Mouse (Mus musculus): Measurements from ENCODE around the gene Abcd3. TPM values are rescaled to one million over a fixed set of nuclear protein-coding genes. Genes with fewer than 3 reads are reported as not detected.
"Not testable (repeated sequence)": the region's sequence is repeated elsewhere in the genome, so short reads cannot be mapped to it uniquely, and the experiment has no call there.

The Abcd3 gene
- total RNA-seq, 2 experiments from 2014 or later: 46.4 to 53.1 TPM

DNA sequence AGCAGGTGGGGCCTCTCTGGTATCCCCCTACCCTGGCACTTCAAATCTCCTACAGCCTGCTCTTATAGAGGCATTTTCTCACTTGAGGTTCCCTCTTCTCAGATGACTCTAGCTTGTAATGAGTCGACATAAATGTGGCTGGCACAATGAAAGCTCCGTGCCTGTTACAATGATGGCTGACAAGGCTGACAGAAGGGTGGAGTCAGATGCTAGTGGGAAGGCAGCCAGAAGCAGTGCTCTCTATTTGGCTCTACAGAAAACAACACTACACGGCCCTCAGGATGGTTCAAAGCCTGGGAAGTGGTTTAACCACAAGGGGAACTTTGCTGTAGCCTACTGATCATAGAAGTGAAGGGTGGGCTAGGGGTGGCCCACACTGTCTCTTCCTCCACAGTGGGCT is 60.0 kb downstream of the Abcd3 start:
- intact Hi-C loops (cut with DNase I): no loop called here

GRCm38 (mm10) chr3:121754319-121755090 is 60.6 kb downstream of the Abcd3 start:
- intact Hi-C loops (cut with DNase I); DNase-seq (ENCODE audit: low spot score in 2 of 2): not testable (repeated sequence)

More for the DNA sequence above, 60.0 kb downstream of the Abcd3 start:
- DNase-seq (ENCODE audit: low spot score in 2 of 2): no peak

- DNase-seq (ENCODE audit: low spot score in 2 of 2); intact Hi-C loops (cut with DNase I): not testable (repeated sequence)
Measured at GRCm38 (mm10) chr3:121741186-121741848, 73.8 kb downstream of the Abcd3 start.

DNA sequence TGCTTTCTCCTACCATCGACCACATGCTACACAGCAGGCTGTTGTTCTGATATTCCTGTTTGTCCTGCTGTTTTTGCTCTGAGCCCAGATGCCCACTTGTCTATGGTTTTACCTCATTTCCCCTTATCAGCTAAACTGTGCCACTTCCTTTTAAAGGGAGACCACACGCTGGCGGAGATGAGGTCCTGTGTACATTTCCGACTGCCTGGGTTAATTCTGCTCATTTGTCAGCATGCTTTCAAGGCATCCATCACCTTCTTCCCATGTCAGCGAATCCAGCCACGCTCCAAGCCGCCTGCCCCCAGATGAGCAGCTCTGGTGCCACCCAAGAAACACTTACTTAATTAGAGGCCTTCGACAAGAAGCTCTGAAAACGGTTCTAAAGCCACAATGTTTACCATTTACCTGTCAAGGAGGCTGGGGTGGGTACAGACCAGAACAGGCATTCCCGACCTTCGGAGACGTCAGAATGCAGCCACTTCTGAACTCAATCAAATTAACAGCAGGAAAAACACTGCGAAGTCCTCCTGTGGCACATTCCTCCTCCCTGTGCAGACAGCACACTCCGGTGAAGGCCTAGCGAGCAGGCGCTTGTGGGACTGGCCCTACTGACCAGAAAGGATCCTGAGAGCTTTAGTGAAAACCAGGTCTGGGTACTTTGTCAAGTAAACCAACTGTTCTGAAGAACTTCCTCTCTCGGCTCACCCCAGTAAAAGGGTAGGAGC is 75.5 kb downstream of the Abcd3 start:
- intact Hi-C loops (cut with DNase I): loop anchor here (5.0 kb wide), 1 partner anchor 102 kb away; no protein-coding TSS in a partner anchor
- DNase-seq (ENCODE audit: low spot score in 2 of 2): no peak

GRCm38 (mm10) chr3:121738742-121739342 is 76.3 kb downstream of the Abcd3 start:
- intact Hi-C loops (cut with DNase I): loop anchor here (5.0 kb wide), 1 partner anchor 102 kb away; no protein-coding TSS in a partner anchor

DNA sequence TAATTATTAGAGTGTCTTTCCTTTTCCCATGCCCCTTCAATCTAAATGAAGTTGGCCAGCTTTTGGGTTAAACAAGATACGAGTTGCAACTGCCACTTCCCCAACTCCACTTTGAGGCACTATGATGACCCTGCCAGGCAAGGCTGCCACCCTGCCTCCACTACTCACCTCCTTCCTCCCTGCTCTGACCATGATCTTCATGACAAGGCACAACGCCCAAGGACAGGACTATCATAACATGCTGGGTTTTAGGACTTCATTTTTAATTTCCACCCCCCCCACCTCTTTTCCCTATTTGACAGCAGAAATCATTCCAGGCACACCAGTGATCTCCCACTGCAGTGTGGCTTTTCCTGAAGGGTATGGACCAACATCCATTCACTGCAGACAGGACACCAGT is 77.2 kb downstream of the Abcd3 start:
- intact Hi-C loops (cut with DNase I): loop anchor here (2.0 to 5.0 kb wide), 2 partner anchors 101 to 197 kb away; no protein-coding TSS in a partner anchor
- no peak for DNase-seq (ENCODE audit: low spot score in 2 of 2)

More at GRCm38 (mm10) chr3:121738742-121739342, 76.3 kb downstream of the Abcd3 start:
- no peak for DNase-seq (ENCODE audit: low spot score in 2 of 2)

DNA sequence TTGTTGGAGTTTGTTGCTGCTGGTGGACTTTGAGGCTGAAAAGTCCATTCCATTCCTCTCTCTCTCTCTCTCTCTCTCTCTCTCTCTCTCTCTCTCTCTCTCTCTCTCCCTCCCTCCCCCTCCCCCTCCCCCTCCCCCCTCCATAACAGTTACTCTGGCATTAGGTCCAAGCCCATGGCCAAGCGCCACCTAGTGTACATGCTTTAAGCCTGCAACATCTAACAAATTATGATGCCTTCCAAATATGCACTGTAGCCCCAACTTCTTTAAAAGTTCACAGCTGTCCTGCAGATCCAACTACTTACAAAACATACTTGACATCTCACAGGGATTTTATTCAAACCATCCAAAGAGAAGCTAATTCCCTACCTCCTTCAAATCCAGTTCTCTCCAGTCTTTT is 77.6 kb downstream of the Abcd3 start:
- DNase-seq (ENCODE audit: low spot score in 2 of 2): no peak
- intact Hi-C loops (cut with DNase I): loop anchor here (2.0 to 5.0 kb wide), 2 partner anchors 100 to 197 kb away; no protein-coding TSS in a partner anchor

DNA sequence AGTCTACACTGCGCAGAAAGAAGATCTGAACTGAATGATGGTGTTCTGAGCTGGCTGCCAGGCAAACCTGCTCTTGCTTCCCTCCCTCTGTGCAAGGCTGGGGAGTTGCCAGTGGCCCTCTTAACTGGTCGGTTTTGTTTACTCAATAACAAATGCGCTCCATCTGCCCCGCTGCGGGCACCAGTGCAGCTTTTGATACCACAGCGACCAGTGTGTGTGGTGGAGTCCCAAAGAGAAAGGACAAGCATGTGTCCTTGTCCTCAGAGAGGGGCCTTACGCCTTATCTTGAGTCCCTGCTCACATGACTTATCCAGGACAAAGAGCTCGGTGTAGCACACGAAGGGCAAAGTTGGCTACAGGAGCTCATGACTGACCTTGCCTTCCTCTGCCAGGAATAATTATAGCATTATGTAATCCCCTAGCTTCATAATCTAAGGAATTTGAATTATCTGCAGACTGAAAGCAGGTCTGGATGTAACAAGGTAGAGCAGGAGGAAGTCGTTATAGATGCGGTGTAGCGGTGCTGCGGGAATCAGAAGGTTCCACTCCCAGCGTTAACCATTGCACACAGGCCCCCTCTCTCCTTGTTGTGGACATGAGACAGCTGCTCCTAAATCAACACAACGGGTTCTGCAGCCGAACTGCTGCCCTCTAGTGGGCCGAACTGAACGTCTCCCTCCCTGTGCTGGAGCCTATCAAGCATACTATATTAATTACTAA is 78.9 kb downstream of the Abcd3 start:
- intact Hi-C loops (cut with DNase I): loop anchor here (2.0 to 5.0 kb wide), 2 partner anchors 99 to 195 kb away; no protein-coding TSS in a partner anchor
- peak; percentile 72 to 83 for DNase-seq (ENCODE audit: low spot score in 2 of 2)

DNA sequence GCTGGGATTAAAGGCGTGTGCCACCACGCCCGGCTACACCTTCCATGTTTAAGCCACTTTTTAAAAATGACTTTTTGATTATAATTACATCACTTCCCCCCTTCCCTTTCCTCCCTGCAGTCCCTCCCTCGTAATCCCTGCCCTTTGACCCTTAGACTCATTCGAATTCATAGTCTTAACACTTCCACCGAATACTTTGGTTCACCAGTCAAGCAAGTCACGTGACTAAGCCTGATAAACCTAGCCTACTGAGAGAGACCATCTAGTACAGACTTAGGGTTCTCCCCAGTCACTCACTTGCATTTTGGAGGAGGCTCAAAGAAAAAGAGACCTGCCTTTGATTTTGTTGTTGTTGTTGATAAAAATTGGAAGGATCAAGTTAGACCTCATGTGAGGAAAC is 79.6 kb downstream of the Abcd3 start:
- DNase-seq (ENCODE audit: low spot score in 2 of 2): no peak
- intact Hi-C loops (cut with DNase I): loop anchor here (5.0 kb wide), 1 partner anchor 98 kb away; no protein-coding TSS in a partner anchor

- intact Hi-C loops (cut with DNase I): no loop called here
Measured at GRCm38 (mm10) chr3:121729678-121730077, 85.4 kb downstream of the Abcd3 start.

DNA sequence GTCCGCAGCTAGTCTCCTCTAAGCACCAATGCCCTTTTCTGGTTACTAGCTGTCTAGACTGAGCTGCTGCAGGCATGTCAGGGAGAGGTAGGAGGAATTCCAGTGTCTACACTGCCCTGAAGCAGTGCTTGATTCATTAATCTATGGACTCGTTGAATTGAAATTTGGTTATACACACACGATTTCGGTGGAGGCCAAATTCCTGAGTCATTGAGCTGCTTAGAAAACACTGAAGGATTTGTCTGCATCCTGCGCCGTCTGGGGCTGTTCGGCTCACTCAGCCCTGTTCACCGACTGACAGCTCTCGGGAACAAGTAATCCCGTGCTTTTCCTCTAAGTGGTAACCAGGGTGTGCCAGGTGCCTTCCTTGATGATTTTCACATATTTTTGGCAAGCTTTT is 89.5 kb downstream of the Abcd3 start:
- no peak for DNase-seq (ENCODE audit: low spot score in 2 of 2)
- intact Hi-C loops (cut with DNase I): no loop called here

More at GRCm38 (mm10) chr3:121729678-121730077, 85.4 kb downstream of the Abcd3 start:
- DNase-seq (ENCODE audit: low spot score in 2 of 2): no peak

- intact Hi-C loops (cut with DNase I): no loop called here
- no peak for DNase-seq (ENCODE audit: low spot score in 2 of 2)
Measured at GRCm38 (mm10) chr3:121724553-121724952, 90.5 kb downstream of the Abcd3 start.

DNA sequence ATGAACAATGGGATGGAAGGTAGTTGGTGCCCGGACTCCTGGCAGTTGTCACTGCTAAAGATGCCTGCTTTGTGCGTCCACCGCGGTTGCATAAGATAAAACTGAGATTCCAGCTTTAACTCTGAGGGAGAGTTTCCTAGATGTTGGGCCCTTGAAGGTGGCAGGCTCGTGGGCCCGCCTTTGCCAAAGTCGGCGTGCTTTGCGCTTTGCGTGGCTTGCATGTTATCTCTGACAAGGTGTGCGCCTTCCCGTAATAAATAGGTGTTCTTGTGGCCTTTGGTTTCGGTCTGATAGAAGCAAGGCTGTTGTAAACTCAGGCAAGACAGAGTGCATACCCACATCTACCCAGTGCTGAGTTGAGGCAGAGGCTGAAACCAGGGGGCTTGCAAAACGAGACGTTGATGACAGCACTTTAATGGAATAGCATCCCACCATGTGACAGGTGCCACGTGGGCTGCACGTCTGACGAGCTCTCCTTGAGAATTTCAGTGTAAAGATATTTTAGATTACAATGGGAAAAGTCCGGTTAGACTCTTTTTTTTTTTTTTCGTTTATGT is 91.1 kb downstream of the Abcd3 start:
- DNase-seq (ENCODE audit: low spot score in 2 of 2): peak; percentile 36 to 37
- intact Hi-C loops (cut with DNase I): loop anchor here (2.0 kb wide), 1 partner anchor 87 kb away; no protein-coding TSS in a partner anchor

GRCm38 (mm10) chr3:121722971-121723844 is 91.9 kb downstream of the Abcd3 start, which contains the start of gene F3:
F3 (plus strand) TSS chr3:121723537.
- intact Hi-C loops (cut with DNase I): loop anchor here (2.0 kb wide), 1 partner anchor 86 kb away; no protein-coding TSS in a partner anchor
- DNase-seq (ENCODE audit: low spot score in 2 of 2): peak; percentile 70 to 81

DNA sequence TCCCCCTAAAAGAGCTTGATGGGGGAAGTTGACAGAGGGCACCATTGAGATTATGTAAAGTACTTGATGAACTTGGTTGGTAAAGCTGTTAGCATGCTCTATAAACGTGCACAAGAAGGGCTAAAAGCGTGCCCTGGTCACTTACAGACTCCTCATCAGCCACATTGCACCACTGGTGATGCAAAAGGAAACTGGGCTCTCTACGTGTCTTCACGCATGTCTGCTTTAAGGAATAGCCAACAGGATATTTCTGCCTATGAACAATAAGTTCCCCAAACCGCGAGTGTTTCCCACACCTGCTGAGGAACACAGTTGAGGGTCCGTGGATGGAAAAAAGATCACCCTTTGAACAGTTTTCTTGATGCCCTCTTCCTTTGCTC is 93.4 kb downstream of the Abcd3 start:
- DNase-seq (ENCODE audit: low spot score in 2 of 2): no peak
- intact Hi-C loops (cut with DNase I): loop anchor here (2.0 kb wide), 1 partner anchor 85 kb away; no protein-coding TSS in a partner anchor

DNA sequence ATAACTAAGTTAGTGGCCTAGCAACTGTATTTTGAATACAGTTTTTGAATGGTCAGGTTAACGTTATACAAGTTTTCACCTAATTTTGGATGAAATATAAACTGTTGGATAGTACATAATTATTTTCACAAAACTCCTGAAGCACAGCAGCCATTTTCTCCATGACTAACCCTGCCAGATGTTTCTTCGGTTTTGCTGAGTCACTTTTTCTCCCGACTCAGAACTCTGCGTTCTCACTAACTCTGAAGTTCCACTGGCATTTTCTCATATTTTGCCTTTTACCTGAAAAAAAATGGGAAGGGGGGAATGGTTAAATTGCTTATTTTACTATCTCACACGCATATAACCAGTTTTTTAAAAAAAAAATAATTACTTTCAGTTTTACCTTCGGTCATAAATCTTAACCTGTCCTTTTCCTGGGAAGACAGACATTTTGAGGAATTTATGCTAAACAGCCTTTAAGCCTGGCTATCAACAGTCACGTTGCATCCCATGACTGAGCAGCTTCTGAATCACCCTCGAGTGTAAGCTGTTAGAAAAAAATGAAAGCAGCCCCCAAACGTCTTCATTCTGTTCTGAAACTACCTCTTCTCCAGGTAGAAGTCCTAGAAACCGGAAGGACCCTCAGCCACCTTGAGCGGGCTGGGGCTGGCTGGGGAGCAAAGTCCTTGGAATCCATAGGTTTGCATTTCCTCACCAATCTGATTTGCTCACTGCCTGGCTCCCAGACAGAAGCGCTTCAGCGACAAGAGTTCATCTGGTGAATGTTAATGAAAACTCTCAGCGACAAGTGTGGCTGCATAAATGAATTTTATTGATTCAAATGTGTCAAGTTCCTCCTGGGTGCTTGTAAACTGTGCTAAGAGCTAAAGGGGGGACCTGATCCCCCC is 94.1 kb downstream of the Abcd3 start:
- intact Hi-C loops (cut with DNase I): no loop called here
- DNase-seq (ENCODE audit: low spot score in 2 of 2): no peak
